Mouse (Mus musculus) cerebellum, postnatal 10 days (tissue): Measurements from ENCODE around the gene Synrg.
A peak's percentile ranks its signal among the peaks of the same experiment; 100 is the strongest.

Experiments
- DNase-seq, 2 experiments: peaks; one replicate each; pipeline ENCODE4 v3.0.0; 2021; ENCODE audit warnings: mixed read lengths in 2 of 2

Synrg gene

GRCm38 (mm10) chr11:83991701-83992100 is 27.5 kb downstream of the Synrg start:
- peak; percentile 31 to 38 for DNase-seq

- DNase-seq = no peak
Measured at GRCm38 (mm10) chr11:83993428-83993827, 29.2 kb downstream of the Synrg start.

GRCm38 (mm10) chr11:83994481-83994880 is 30.3 kb downstream of the Synrg start:
- no peak for DNase-seq

- DNase-seq = no peak
Measured at GRCm38 (mm10) chr11:83995535-83995950, 31.3 kb downstream of the Synrg start.

- DNase-seq = no peak
Measured at GRCm38 (mm10) chr11:83997171-83997868, 33.1 kb downstream of the Synrg start.

- DNase-seq = no peak
Measured at GRCm38 (mm10) chr11:83998993-83999392, 34.8 kb downstream of the Synrg start.

GRCm38 (mm10) chr11:83999411-83999915 is 35.2 kb downstream of the Synrg start:
- DNase-seq = no peak

GRCm38 (mm10) chr11:84001257-84001656 is 37.0 kb downstream of the Synrg start:
- no peak for DNase-seq

GRCm38 (mm10) chr11:84003986-84004385 is 39.8 kb downstream of the Synrg start:
- peak in 1 of 2 experiments; percentile 28 for DNase-seq

- peak; percentile 46 to 49 for DNase-seq
Measured at GRCm38 (mm10) chr11:84009001-84009400, 44.8 kb downstream of the Synrg start.

GRCm38 (mm10) chr11:84010411-84010810 is 46.2 kb downstream of the Synrg start:
- DNase-seq = peak; percentile 30 to 36

GRCm38 (mm10) chr11:84011050-84011449 is 46.8 kb downstream of the Synrg start:
- DNase-seq = peak; percentile 21 to 40

GRCm38 (mm10) chr11:84011576-84011975 is 47.3 kb downstream of the Synrg start:
- peak; percentile 24 to 25 for DNase-seq

GRCm38 (mm10) chr11:84013105-84013504 is 48.9 kb downstream of the Synrg start:
- peak; percentile 85 to 92 for DNase-seq

- DNase-seq = no peak
Measured at GRCm38 (mm10) chr11:84016147-84016809, 52.0 kb downstream of the Synrg start.

- no peak for DNase-seq
Measured at GRCm38 (mm10) chr11:84016810-84017508, 52.7 kb downstream of the Synrg start.

- DNase-seq = no peak
Measured at GRCm38 (mm10) chr11:84027231-84027630, 63.0 kb downstream of the Synrg start.

- DNase-seq = no peak
Measured at GRCm38 (mm10) chr11:84028271-84029028, 64.2 kb downstream of the Synrg start.

GRCm38 (mm10) chr11:84031971-84032370 is 67.7 kb downstream of the Synrg start:
- DNase-seq = peak; percentile 64 to 73

- no peak for DNase-seq
Measured at GRCm38 (mm10) chr11:84032559-84032958, 68.3 kb downstream of the Synrg start.

- no peak for DNase-seq
Measured at GRCm38 (mm10) chr11:84033671-84034070, 69.4 kb downstream of the Synrg start.

GRCm38 (mm10) chr11:84040621-84041020 is 76.4 kb downstream of the Synrg start:
- peak in 1 of 2 experiments; percentile 33 for DNase-seq
